In the genomic region with DNA sequence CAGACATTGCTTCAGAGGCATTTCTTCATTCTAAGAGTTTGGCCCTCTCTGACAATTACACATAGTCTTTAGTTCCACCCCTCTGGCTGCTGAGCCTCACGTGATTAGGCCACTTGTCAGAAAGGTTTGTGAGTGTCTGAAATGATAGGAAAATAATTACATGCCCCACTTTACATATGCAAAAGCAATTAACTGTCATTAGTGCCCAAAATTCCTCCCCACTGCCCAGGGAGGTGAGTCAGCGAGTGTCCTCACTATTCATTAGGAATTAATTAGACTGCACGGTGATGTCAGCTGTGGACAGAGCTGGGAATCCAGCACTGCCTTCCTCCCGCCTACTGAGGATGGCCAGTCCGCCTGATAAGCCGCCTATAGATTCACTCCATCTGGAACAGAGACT, we compare ENCODE assay signal across 19 mouse cellular contexts.
DNase-seq lines count a peak whose midpoint lies in the region; ATAC-seq and TF ChIP-seq lines count a peak whose summit lies in the region.
"Had no signal": no experiment of that assay in that cellular context is flagged by ENCODE, and none has a peak within 500 bp of the region (broad histone marks: within the 10 kb centered on the region; RNA-seq: fewer than 3 reads in every experiment).

No protein-coding gene starts in this region.

- H3K27me3 ChIP-seq in hindbrain, embryonic 12.5 days = no peaks in the 10 kb centered on the region
- H3K27me3 ChIP-seq in hindbrain, embryonic 11.5 days (ENCODE audit: control insufficient read depth, insufficient read depth, low read length) = no peaks in the 10 kb centered on the region
- H3K27me3 ChIP-seq: hindbrain, embryonic 15.5 days had no signal

- peak overlapping the region; percentile 55 for H3K4me3 ChIP-seq in gastrocnemius, adult 2 months
- no peak overlapping the region for H3K4me3 ChIP-seq in hindbrain, embryonic 12.5 days
- H3K4me3 ChIP-seq in hindbrain, embryonic 11.5 days (ENCODE audit: low read depth, low read length) = no peak overlapping the region
- H3K4me3 ChIP-seq: embryonic facial prominence, embryonic 10.5 days; erythroblast, embryonic 14.5 days; hindbrain, embryonic 15.5 days; myocyte had no signal

- DNase-seq in gastrocnemius, adult 2 months = no peak
- DNase-seq in gastrocnemius, postnatal 25 days = no peak
- no peak for DNase-seq in hindbrain, embryonic 11.5 days (ENCODE audit: low spot score)
- peak; percentile 31 for DNase-seq in adipocyte (ENCODE audit: low spot score)
- DNase-seq in gonadal fat pad, adult 2 months (ENCODE audit: low read depth) = peak; percentile 33
- DNase-seq in layer of hippocampus, postnatal 10 days (ENCODE audit: low spot score in 2 of 2) = no peak
- DNase-seq: adrenal gland, postnatal 10 days; cerebellum, postnatal 25 days; kidney, adult 2 months; kidney, postnatal 4 days; layer of hippocampus, postnatal 36 days; lung, embryonic 14.5 days; right cerebral cortex, adult 18-20 months; thymus, adult 2 months had no signal

- no peaks in the 10 kb centered on the region for H3K36me3 ChIP-seq in hindbrain, embryonic 12.5 days
- no peaks in the 10 kb centered on the region for H3K36me3 ChIP-seq in hindbrain, embryonic 11.5 days (ENCODE audit: control insufficient read depth, insufficient read depth, low read length)
- H3K36me3 ChIP-seq: hindbrain, embryonic 15.5 days had no signal

- H3K27ac ChIP-seq in gastrocnemius, adult 2 months = peak overlapping the region; percentile 89
- H3K27ac ChIP-seq in hindbrain, embryonic 12.5 days = no peak overlapping the region
- H3K27ac ChIP-seq in hindbrain, embryonic 11.5 days (ENCODE audit: low read depth, low read length) = no peak overlapping the region
- H3K27ac ChIP-seq: embryonic facial prominence, embryonic 10.5 days; hindbrain, embryonic 15.5 days had no signal

- H3K4me1 ChIP-seq in hindbrain, embryonic 12.5 days = no peaks in the 10 kb centered on the region; the same call in none of the 2 replicates
- no peaks in the 10 kb centered on the region for H3K4me1 ChIP-seq in hindbrain, embryonic 11.5 days (replicated peaks; ENCODE audit: control insufficient read depth, insufficient read depth, low read length)

- H3K9ac ChIP-seq in hindbrain, embryonic 12.5 days = no peak overlapping the region
- no peak overlapping the region for H3K9ac ChIP-seq in hindbrain, embryonic 11.5 days (ENCODE audit: low read depth, low read length)
- H3K9ac ChIP-seq: hindbrain, embryonic 15.5 days; lung, embryonic 14.5 days had no signal

- intact Hi-C loops in gastrocnemius, adult 2 months (cut with DNase I) = no loop called here

- WGBS in hindbrain, embryonic 12.5 days = 58% methylated on average over 6 of the region's 6 CpGs
- 76% methylated on average over 6 of the region's 6 CpGs for WGBS in hindbrain, embryonic 11.5 days

- TF ChIP-seq CTCF in gastrocnemius, adult 2 months (IDR thresholded peaks at IDR 0.05) = no peak

- 0 out of 2 replicates have a peak, but pooled peaks have one; percentile 29 for ATAC-seq in hindbrain, embryonic 12.5 days (ENCODE audit: low FRiP score)
- no peak for ATAC-seq in hindbrain, embryonic 11.5 days (ENCODE audit: low FRiP score)

- H3K4me2 ChIP-seq in hindbrain, embryonic 12.5 days (replicated peaks) = no peak overlapping the region
- no peak overlapping the region for H3K4me2 ChIP-seq in hindbrain, embryonic 11.5 days (replicated peaks; ENCODE audit: low read depth, low read length)
- H3K4me2 ChIP-seq: hindbrain, embryonic 15.5 days; lung, embryonic 14.5 days had no signal

- H3K9me3 ChIP-seq in hindbrain, embryonic 12.5 days (replicated peaks) = no peaks in the 10 kb centered on the region
- H3K9me3 ChIP-seq in hindbrain, embryonic 11.5 days (ENCODE audit: control insufficient read depth, low read length) = no peaks in the 10 kb centered on the region
- H3K9me3 ChIP-seq: embryonic facial prominence, embryonic 10.5 days; hindbrain, embryonic 15.5 days had no signal

Comparison
In these comparisons a context has a peak if more than half of its experiments do, and no peak if none do; other contexts are left out.
1. DNase-seq: peak in adipocyte (single experiment) and gonadal fat pad, adult 2 months (single experiment); none in gastrocnemius, adult 2 months (single experiment), gastrocnemius, postnatal 25 days (single experiment), hindbrain, embryonic 11.5 days (single experiment) and layer of hippocampus, postnatal 10 days (0 of 2).